In the genomic region with DNA sequence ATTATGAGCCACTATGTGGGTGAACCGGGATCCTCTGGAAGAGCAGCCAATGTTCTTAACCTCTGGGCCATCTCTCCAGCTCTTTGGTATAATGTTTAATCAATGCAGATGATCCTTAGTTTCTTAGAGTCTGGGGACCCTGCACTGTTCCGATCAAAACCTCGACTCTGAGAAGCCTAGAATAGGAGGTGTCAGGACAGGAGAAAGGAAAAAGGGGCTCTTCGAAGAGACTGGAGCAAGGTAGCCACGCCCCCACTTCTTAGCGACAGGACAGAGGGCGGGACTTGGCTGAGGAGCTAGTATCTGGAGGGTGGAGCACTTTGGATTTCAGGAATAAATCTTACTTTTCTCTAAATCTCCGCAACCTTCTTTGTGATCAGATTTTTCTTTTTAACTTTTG, we compare ENCODE assay signal across 7 mouse cellular contexts. TPM values are rescaled to one million over a fixed set of nuclear protein-coding genes. Genes with fewer than 3 reads are reported as not detected.
DNase-seq lines count a peak whose midpoint lies in the region; ATAC-seq and TF ChIP-seq lines count a peak whose summit lies in the region.

No protein-coding gene starts in this region.

- peak overlapping the region; percentile 70 for H3K4me2 ChIP-seq in heart, embryonic 11.5 days
- no peak overlapping the region for H3K4me2 ChIP-seq in midbrain, embryonic 14.5 days (ENCODE audit: low read length)

- H3K9ac ChIP-seq in ES-E14 (ENCODE audit: insufficient read depth, low read depth, low read length, poor library complexity, severe bottlenecking), result peak overlapping the region; percentile 77
- no peak overlapping the region; the same call in 1 of the 2 replicates for H3K9ac ChIP-seq in heart, embryonic 11.5 days (ENCODE audit: low read depth, low read length)
- H3K9ac ChIP-seq in midbrain, embryonic 14.5 days (replicated peaks; ENCODE audit: low read length), result no peak overlapping the region

- H3K9me3 ChIP-seq in ES-E14 (ENCODE audit: control insufficient read depth, insufficient read depth, low read depth, low read length), result no peaks in the 10 kb centered on the region
- H3K9me3 ChIP-seq in heart, embryonic 11.5 days (replicated peaks; ENCODE audit: control insufficient read depth, low read length), result no peaks in the 10 kb centered on the region
- no peaks in the 10 kb centered on the region for H3K9me3 ChIP-seq in midbrain, embryonic 14.5 days (ENCODE audit: control insufficient read depth, low read length)

- DNase-seq in 3T3-L1 (ENCODE audit: low read depth, low spot score) (peak; percentile 94), ES-E14 (ENCODE audit: low read depth, low spot score) (no peak)
- peak; percentile 79 to 89 for DNase-seq in kidney, postnatal 36 days
- peak; percentile 21 for DNase-seq in midbrain, embryonic 14.5 days
- DNase-seq in cerebellum, postnatal 4 days (ENCODE audit: low spot score in 2 of 2), result no peak
- DNase-seq in ovary, postnatal 10 days (ENCODE audit: low spot score), result no peak

- H3K4me1 ChIP-seq in ES-E14 (ENCODE audit: control insufficient read depth in 2 of 2, insufficient read depth in 2 of 2, low read length in 2 of 2, poor library complexity in 1 of 2), result peaks cover 2 to 16% of the 10 kb centered on the region in 2 experiments; a peak in 2 of 4 replicates
- peaks cover 31% of the 10 kb centered on the region for H3K4me1 ChIP-seq in heart, embryonic 11.5 days (ENCODE audit: control insufficient read depth, insufficient read depth, low read length)
- H3K4me1 ChIP-seq in midbrain, embryonic 14.5 days (ENCODE audit: control insufficient read depth, insufficient read depth, low read length), result peaks cover 8% of the 10 kb centered on the region; the same call in 1 of the 2 replicates

- in situ Hi-C loops in ES-E14 (cut with MboI; ENCODE audit: low sequenced_read_pairs in 2 of 2, unreplicated experiment in 2 of 2), result no loop called here

- H3K36me3 ChIP-seq in ES-E14 (ENCODE audit: control insufficient read depth, insufficient read depth, low read length, poor library complexity, severe bottlenecking), result peaks cover 3% of the 10 kb centered on the region; the same call in 1 of the 2 replicates
- no peaks in the 10 kb centered on the region for H3K36me3 ChIP-seq in heart, embryonic 11.5 days (ENCODE audit: control insufficient read depth, insufficient read depth, low read length)
- H3K36me3 ChIP-seq in midbrain, embryonic 14.5 days (ENCODE audit: control insufficient read depth, insufficient read depth, low read length), result no peaks in the 10 kb centered on the region

- WGBS in heart, embryonic 11.5 days (ENCODE audit: insufficient replicate concordance), result 10% methylated on average over 8 of the region's 8 CpGs
- WGBS in midbrain, embryonic 14.5 days, result 10% methylated on average over 8 of the region's 8 CpGs

- ATAC-seq in heart, embryonic 11.5 days (replicated peaks; ENCODE audit: insufficient number of reproducible peaks, low FRiP score, low TSS enrichment), result no peak
- ATAC-seq in midbrain, embryonic 14.5 days (ENCODE audit: low FRiP score, low TSS enrichment), result no peak

- peak overlapping the region; percentile 90 to 91 for H3K4me3 ChIP-seq in ES-E14 (ENCODE audit: insufficient read depth in 1 of 2, low read depth in 1 of 2, low read length in 2 of 2, poor library complexity in 1 of 2, severe bottlenecking in 1 of 2)
- H3K4me3 ChIP-seq in heart, embryonic 11.5 days (ENCODE audit: low read depth, low read length), result peak overlapping the region; percentile 80; the same call in 1 of the 2 replicates
- H3K4me3 ChIP-seq in midbrain, embryonic 14.5 days (replicated peaks; ENCODE audit: low read depth, low read length), result no peak overlapping the region

- no peak overlapping the region for H3K27ac ChIP-seq in ES-E14 (ENCODE audit: insufficient read depth, low read depth, low read length, poor library complexity, severe bottlenecking)
- no peak overlapping the region for H3K27ac ChIP-seq in heart, embryonic 11.5 days (ENCODE audit: low read depth, low read length)
- no peak overlapping the region for H3K27ac ChIP-seq in midbrain, embryonic 14.5 days (replicated peaks; ENCODE audit: low read depth, low read length)

- H3K27me3 ChIP-seq in heart, embryonic 11.5 days (ENCODE audit: control insufficient read depth, insufficient read depth, low read length), result no peaks in the 10 kb centered on the region
- 0 out of 2 replicates have a peak, but pooled peaks cover 3% of the 10 kb centered on the region for H3K27me3 ChIP-seq in midbrain, embryonic 14.5 days (ENCODE audit: control insufficient read depth, insufficient read depth, low read length)

TF ChIP-seq in ES-E14, 5 proteins besides CTCF, POLR2A, EP300 and RAD21:
- no peak for TF ChIP-seq ZNF384 (IDR thresholded peaks at IDR 0.05; ENCODE audit: low read depth, low read length)
- no peak for TF ChIP-seq MAFK (IDR thresholded peaks at IDR 0.05; ENCODE audit: insufficient read depth, low read depth, low read length)
- TF ChIP-seq HCFC1 (IDR thresholded peaks at IDR 0.05; ENCODE audit: borderline replicate concordance, insufficient read depth, low read length), result no peak
- TF ChIP-seq CHD2 (IDR thresholded peaks at IDR 0.05; ENCODE audit: low read depth, low read length), result no peak
- no peak for TF ChIP-seq ZC3H11A (IDR thresholded peaks at IDR 0.05; ENCODE audit: borderline replicate concordance, low read depth, low read length)
TF ChIP-seq in ES-E14: peak in this region for 0.

RNA-seq across cellular contexts. Expression of a gene that starts 1.0 kb away (rescaled TPM):
- 10.9 and 15.5 TPM in 2 replicates for total RNA-seq in ES-E14 (2012; rRNA removed)
- 28.5 and 31.1 TPM in 2 replicates for polyA plus RNA-seq in heart, embryonic 11.5 days (2014; fragmentation: Nextera tagmentation; extraction: Ambion mirVana)
- 2.6 and 4.8 TPM in 2 replicates for polyA plus RNA-seq in midbrain, embryonic 14.5 days (2014; fragmentation: Nextera tagmentation; extraction: Ambion mirVana)

RNA-seq across cellular contexts. Expression of a gene that starts 37.0 kb away (rescaled TPM):
- total RNA-seq in ES-E14 (2012; rRNA removed), result 0.58 and 1.1 TPM in 2 replicates
- polyA plus RNA-seq in heart, embryonic 11.5 days (2014; fragmentation: Nextera tagmentation; extraction: Ambion mirVana), result 0.72 and 1.3 TPM in 2 replicates
- polyA plus RNA-seq in midbrain, embryonic 14.5 days (2014; fragmentation: Nextera tagmentation; extraction: Ambion mirVana), result 1.6 and 1.9 TPM in 2 replicates

RNA-seq across cellular contexts. Expression of a gene that starts 42.1 kb away (rescaled TPM):
- total RNA-seq in ES-E14 (2012; rRNA removed), result 45.6 and 51.5 TPM in 2 replicates
- polyA plus RNA-seq in heart, embryonic 11.5 days (2014; fragmentation: Nextera tagmentation; extraction: Ambion mirVana), result 34.8 and 44.9 TPM in 2 replicates
- 29.2 and 43.9 TPM in 2 replicates for polyA plus RNA-seq in midbrain, embryonic 14.5 days (2014; fragmentation: Nextera tagmentation; extraction: Ambion mirVana)

RNA-seq across cellular contexts. Expression of a gene that starts 58.2 kb away (rescaled TPM):
- not detected in 2 replicates for total RNA-seq in ES-E14 (2012; rRNA removed)
- polyA plus RNA-seq in heart, embryonic 11.5 days (2014; fragmentation: Nextera tagmentation; extraction: Ambion mirVana), result not detected in 2 replicates
- polyA plus RNA-seq in midbrain, embryonic 14.5 days (2014; fragmentation: Nextera tagmentation; extraction: Ambion mirVana), result not detected in 2 replicates

Comparison
In these comparisons a context has a peak if more than half of its experiments do, and no peak if none do; other contexts are left out.
1. DNase-seq: peak in 3T3-L1 (single experiment), kidney, postnatal 36 days (2 of 2) and midbrain, embryonic 14.5 days (single experiment); none in ES-E14 (single experiment), cerebellum, postnatal 4 days (0 of 2) and ovary, postnatal 10 days (single experiment).